Mouse (Mus musculus): ENCODE results near the gene Higd1c.
"Not testable (repeated sequence)": the region's sequence is repeated elsewhere in the genome, so short reads cannot be mapped to it uniquely, and the experiment has no call there.

Gene Higd1c

GRCm38 (mm10) chr15:100411731-100412130, 47.4 kb downstream of the Higd1c start:
- no peak for DNase-seq (ENCODE audit: low read depth)

GRCm38 (mm10) chr15:100413306-100413705, 49.0 kb downstream of the Higd1c start:
- DNase-seq (ENCODE audit: low read depth), result no peak

- peak; percentile 48 for DNase-seq (ENCODE audit: low read depth)
Measured at GRCm38 (mm10) chr15:100414011-100414410, 49.7 kb downstream of the Higd1c start.

- no peak for DNase-seq (ENCODE audit: low read depth)
Measured at GRCm38 (mm10) chr15:100414942-100415341, 50.6 kb downstream of the Higd1c start.

- no peak for DNase-seq (ENCODE audit: low read depth)
Measured at GRCm38 (mm10) chr15:100415684-100416083, 51.3 kb downstream of the Higd1c start.

GRCm38 (mm10) chr15:100417854-100418450, 53.6 kb downstream of the Higd1c start:
- DNase-seq (ENCODE audit: low read depth), result no peak

GRCm38 (mm10) chr15:100419311-100419710, 55.0 kb downstream of the Higd1c start:
- DNase-seq (ENCODE audit: low read depth), result peak; percentile 60

GRCm38 (mm10) chr15:100419901-100420745, 55.8 kb downstream of the Higd1c start:
- DNase-seq (ENCODE audit: low read depth), result peak; percentile 46

- peak; percentile 41 for DNase-seq (ENCODE audit: low read depth)
Measured at GRCm38 (mm10) chr15:100421059-100421757, 56.9 kb downstream of the Higd1c start.

- DNase-seq (ENCODE audit: low read depth), result not testable (repeated sequence)
Measured at GRCm38 (mm10) chr15:100421758-100422197, 57.4 kb downstream of the Higd1c start, which contains the start of gene Gm5475. Gene Gm5475 (plus strand): TSS chr15:100422147.

GRCm38 (mm10) chr15:100422476-100422875, 58.1 kb downstream of the Higd1c start:
- DNase-seq (ENCODE audit: low read depth), result peak; percentile 52

- peak; percentile 92 for DNase-seq (ENCODE audit: low read depth)
Measured at GRCm38 (mm10) chr15:100422899-100423860, 58.8 kb downstream of the Higd1c start.

- peak; percentile 52 for DNase-seq (ENCODE audit: low read depth)
Measured at GRCm38 (mm10) chr15:100423916-100424315, 59.6 kb downstream of the Higd1c start.

- peak; percentile 56 for DNase-seq (ENCODE audit: low read depth)
Measured at GRCm38 (mm10) chr15:100424396-100425122, 60.2 kb downstream of the Higd1c start, which contains the start of gene Slc11a2. Gene Slc11a2 (minus strand): TSS chr15:100425072.

- DNase-seq (ENCODE audit: low read depth), result no peak
Measured at GRCm38 (mm10) chr15:100428296-100428905, 64.1 kb downstream of the Higd1c start.

- DNase-seq (ENCODE audit: low read depth), result no peak
Measured at GRCm38 (mm10) chr15:100429959-100430565, 65.7 kb downstream of the Higd1c start.

- DNase-seq (ENCODE audit: low read depth), result no peak
Measured at GRCm38 (mm10) chr15:100433234-100433633, 68.9 kb downstream of the Higd1c start.
